Mouse (Mus musculus): ENCODE measurements around the gene Gm37240.

Gm37240 gene

DNA sequence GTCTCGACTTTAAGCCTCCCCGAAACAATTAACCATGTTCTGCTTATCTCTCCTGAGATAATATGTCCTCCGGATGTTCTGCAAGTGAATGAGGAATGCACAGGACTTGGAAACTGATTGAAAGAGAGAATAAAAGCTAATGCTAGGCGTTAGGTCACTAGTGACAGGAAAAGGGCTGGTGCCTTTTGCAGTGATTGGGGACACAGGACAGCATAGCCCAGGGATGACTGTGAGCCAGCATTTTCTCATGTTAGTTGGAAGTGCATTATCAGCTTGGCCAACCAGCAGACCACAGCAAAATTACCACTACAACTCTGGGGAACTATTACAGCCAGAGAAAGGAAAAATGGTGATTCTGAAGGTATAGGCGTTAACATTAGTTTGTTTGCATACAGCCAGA, 1163.3 kb downstream of the Gm37240 start:
- DNase-seq = no peak

DNA sequence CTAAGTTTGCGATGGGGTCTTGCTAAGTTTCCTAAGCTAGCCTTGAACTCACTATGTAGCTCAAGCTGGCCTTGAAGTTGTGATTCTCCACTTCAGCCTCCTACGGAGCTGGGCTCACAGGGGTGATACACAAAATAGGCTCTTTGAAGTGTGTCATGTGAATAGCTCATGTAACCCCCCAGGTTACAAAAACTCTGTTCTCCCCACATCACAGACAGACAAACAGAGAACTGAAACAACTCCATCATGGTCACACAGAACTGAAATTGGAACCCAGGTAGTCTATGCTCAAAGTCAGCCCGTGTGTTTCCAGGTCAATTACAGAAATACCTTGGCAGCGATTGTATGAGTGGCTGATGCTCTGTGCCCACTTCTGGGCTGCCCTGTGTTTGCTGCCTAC, 1164.6 kb downstream of the Gm37240 start:
- no peak for DNase-seq

GRCm38 (mm10) chr3:84715073-84715768, 1172.1 kb downstream of the Gm37240 start:
- peak; percentile 36 for DNase-seq

DNA sequence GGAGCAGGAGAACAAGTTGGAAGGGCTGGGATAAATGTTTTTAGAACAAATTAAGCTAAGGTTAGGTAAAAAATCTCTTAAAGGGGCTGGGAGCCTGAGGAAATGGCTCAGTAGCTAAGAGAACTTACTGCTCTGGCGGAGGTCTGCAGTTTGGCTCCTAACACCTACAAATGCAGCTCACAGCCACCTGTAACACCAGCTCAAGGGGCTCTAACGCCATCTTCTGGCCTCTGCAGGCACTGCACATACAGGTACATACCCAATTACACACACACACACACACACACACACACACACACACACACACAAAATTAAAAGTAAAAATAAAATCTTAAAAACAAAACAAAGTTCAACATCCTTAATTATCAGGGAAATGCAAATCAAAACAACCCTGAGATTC, 1174.4 kb downstream of the Gm37240 start:
- no peak for DNase-seq

GRCm38 (mm10) chr3:84710723-84711122, 1176.6 kb downstream of the Gm37240 start:
- peak; percentile 80 for DNase-seq

DNA sequence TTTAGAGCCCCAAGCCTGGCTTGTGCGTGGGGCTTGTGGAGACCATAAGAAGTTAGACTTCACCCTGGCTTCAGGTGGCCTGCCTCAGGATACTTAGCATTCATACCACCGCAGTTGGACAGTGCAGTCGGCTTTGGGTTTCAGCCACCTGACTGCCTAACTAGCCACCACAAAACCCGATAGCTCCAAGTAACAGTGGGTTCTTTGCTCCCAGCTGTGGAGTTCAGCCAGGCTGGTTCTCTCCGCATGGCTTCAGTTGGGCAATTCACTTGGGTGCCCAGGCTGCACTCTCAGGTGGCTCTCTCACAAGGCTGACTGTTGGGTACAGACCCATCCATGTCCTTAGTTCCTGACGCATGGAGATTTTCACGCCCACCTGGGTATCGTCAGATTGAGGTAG, 1177.4 kb downstream of the Gm37240 start:
- DNase-seq = no peak

DNA sequence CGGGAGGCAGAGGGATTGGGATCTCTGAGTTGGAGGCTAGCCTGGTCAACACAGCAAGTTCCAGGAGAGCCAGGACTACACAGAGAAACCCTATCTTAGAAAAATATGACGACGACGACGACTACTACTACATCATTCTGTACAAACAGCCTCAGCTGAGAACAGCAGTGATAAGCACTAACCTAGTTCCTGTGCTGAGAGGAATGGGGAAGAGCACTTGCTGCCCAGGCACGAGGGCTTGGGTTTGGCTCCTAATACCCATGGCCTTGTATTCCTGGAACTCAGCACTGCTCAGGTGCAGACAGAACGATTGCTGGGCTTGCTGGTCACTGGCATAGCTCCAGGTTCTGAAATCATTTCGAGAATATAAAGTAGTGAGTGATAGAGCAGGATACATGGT, 1178.2 kb downstream of the Gm37240 start:
- DNase-seq = no peak

DNA sequence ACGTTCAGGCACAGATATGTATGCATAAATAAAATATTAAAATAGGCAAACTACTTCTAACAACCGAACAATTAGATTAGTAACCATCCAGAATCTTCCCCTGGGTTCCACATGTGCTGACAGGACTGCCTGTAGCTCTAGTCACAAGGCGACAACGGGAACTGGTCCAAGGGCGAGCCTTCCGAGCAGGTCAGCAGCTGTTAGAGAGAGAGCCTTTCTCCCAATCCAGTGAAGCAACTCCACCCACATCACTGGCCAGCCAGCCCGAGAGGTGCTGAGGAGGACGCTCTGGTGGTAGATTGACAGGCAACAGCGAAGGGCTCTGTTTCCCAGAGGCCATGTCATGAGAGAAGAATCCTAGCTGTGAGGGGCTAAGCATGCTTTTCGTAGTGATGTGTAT, 1178.8 kb downstream of the Gm37240 start:
- DNase-seq = no peak

DNA sequence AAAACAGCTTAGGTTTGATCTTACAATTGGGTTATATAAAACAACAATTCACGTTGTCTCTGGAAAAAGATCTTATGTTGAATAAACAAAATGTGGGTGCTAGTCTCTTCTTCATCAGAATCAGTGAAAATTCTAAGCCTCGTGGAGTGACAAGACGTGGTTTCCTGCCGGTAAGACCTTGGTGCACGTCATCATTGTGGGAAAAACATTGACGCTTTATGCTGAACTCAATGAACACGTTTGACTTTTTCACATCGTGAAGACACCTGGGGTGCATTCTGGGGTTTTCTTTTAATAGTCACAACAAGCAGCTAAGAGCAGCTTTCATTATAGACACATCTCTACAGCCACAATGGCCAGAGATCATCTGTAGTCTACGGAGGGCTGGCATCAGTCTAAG, 1182.1 kb downstream of the Gm37240 start:
- no peak for DNase-seq

DNA sequence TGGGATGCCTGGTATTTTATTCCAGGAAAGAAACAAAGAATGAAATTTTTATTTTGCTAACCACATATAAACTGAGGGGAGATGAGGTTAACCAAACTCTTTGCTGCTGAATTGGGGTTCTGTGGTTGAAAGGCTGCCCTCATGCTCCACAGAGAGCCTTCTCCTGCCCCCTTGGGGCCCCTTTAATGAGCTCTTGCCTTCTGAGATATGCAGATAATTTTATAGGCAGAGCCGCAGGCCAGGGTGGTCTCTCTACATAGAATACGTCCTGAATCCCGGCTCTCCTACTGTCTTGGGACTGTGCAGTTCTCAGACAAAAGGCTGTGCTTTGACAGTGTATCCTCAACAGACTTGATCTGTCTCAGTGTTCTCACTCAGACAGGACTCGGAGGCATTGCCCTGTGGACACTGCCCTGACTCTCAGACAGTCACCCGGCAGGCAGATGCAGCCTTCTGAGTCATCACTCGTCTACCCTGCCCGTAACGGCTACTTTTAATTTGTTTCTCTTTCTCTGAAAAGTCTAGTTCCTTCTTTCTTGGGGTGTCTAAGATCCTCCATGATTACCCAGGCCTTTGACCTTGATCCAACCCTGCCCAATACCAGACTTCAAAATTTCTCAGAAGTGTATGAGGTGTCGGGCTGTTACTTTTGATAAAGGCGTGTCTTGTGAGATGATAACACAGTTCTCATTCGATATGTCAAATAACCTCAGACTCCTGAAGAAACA, 1184.1 kb downstream of the Gm37240 start:
- no peak for DNase-seq

GRCm38 (mm10) chr3:84701964-84702363, 1185.4 kb downstream of the Gm37240 start:
- DNase-seq = no peak

DNA sequence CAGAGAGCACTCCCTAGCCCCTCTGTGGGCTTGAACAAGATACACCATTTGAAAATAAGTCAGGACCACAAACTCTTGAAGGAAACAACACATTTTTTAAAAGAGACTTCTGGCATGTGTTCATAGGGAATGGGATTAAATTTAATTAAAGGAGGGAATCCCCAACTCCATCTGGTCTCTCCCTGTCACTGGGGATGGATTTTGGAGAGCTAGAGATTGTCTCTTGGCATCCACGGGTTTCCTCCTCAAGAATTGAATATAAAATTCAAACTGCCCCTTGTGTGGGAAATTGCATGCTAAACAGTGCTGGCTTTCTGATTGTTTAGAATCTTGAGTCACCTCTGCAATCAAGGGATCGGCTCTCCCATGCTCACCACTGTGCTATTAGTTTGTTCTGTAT, 1185.8 kb downstream of the Gm37240 start:
- DNase-seq = no peak

DNA sequence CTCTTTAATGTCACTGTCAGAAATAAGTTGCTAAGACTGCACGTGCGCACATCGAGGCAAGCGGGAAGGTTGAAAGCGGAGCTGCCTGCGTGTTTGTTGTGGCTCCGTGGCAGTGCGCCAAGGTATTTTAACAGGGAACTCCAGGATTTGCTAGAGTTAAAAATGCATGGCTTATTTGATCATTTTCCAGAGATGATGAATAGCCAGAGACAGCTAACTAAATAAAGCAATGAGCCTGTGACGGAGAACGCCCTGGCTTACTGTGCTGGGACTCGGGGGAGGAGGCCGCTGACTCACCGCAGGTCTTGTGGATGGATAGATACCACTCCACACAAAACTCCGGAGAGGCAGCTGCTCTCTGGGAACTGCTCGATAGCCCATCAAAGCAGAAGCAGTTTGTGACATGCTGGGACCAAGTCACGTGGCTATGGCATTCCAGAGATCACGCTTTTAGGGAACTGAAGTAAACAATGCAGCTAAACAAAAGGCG, 1190.8 kb downstream of the Gm37240 start:
- DNase-seq = no peak

DNA sequence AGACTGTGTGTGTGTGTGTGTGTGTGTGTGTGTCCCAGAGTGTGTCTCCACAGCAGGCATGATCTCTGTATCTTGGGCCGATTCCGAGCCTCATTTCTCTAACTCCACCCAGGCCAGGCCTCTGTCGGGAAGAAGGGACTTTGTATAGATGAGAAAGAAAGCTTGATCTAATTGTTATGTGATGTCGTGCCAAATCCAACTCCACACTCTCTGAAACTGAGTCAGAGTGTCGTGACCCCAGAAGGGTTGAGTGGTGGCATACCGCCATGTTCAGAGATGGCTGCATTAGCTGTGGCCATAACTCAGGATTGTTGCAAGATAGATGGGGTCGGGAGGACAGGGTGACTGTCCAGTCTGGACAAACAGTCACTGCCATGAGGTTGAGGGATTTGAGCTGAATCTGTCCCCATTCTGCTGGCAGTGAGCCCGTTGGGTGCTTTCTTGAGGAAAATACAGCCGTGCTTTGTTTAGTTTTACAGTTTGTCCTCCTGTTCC, 1191.4 kb downstream of the Gm37240 start:
- DNase-seq = no peak

DNA sequence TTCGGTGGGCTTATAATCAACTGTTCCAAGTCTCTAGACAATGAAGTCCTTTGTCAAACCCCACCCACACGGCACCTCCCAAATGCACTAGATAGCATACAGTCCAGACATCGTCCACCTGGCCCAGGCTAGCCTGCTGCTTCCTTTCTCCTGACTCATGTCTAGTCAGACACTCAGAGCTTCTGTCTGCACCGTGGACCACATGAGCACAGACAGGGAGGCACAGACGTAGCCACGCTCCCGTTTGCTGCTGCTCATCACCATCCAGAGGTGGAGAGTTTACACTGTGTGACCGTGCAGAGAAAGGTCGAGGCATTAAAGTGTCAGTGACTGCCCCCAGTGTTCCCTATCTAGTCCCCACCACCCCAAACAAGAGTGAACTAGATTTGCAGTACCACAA, 1191.9 kb downstream of the Gm37240 start:
- no peak for DNase-seq

DNA sequence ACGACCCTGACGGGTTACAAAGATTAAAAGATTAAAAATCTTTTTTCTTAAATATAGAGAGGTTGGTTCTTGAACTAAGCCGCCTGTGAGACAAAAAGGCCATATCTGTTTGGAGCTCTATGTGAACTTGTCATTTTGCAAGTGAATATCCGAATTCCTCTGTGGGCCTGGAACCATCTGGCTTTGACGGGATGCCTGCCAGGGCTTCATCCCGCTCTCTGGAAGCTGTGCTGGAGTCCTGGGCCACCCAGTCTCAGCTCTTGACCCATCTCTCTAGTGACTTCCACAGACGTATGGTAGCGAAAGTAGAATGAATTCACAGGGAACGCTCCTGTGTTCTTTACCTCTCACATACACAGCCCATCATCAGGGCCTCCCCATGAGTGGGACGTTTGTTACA, 1193.4 kb downstream of the Gm37240 start:
- DNase-seq = no peak

DNA sequence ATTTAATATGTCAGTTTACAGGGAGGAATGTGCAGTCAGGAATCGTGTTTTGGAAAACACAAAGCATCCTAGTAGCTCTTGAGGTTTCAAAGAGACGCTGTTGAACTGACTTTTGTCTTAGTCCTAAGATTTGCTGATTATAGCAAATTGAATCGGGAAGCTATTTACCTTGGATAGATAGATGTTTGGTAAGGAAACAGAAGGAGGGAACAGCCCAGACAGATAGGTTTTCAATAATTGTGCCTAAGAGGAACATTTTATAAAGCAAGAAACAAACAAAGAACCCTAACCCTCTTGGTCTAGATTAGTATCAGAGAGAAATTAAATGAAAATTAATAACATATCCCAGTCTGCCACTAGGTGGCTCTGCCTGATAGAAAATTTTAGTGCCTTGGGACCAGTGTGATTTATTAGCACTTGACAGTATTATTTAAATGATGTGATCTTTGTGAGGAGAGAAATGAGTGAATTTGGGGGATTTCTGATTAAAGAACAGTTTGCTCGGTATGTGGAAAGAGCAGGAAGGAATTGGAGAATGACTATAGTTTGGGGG, 1194.6 kb downstream of the Gm37240 start:
- no peak for DNase-seq

DNA sequence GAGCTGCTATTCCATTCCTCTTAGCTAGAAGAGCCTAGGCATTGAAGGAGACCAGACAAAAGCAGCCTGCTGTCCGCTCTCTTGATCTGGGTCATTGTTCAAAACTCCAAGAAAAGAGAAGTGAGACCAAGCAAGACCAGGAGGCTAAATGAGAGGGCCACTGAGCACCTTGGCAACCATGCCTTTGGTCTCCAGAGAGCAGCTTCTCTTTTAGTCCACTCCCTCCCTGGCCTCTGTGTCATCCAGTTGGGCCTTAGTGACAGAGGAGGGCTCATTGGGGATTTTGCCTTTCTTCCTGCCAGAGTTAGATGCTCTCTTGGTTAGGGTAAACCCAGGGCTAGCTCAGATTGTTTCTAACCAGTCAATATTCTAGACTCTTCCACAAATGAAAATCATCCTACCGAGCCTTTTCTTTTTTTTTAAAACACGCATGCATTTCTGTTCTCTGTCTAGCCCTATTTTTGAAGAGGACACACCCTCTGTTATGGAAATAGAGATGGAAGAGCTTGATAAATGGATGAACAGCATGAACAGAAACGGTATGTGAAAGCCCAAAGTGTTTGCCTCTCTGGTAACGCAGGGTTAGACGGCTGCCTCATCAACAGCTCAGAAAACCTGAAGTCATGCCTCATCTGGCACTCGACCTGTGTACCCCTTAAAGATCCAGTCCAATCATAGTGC, 1197.1 kb downstream of the Gm37240 start:
- no peak for DNase-seq

DNA sequence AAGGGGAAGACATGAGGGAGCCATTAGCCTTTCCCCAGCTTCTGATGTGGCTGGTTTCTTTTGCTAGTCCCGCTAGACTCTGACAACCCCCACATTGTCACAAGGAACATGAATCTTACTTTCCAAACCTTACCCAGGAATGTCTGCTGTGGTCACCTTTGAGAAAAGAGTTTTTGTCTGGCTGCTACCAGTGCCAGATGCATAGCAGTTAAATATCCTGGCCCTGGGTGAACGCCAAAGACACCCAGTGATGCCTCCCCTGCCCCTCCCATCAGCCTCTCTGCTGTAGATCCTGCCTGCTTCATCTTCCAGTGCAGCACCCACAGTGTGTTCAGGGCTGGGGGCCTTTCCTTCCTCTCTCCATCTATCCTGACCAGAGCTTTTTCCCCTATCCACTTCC, 1197.7 kb downstream of the Gm37240 start:
- DNase-seq = no peak

DNA sequence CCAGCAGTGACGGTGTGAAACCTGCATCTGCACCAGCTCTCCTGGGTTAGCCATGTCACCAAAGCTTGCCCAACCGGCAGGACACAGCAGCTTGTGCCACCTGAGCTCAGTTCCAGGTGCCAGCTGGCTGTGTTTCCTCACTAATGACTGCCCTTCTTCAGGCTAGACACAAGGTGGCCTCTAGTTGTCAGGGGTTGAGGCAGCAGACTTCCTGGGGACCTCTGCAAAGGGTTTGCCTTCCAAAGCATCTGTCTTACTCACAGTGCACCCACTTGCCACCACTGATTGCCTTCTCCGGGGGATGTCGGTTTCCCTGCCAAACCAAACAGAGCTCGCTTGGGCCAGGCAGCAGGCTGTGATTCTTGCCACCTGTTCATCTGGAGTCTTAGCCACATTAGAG, 1199.1 kb downstream of the Gm37240 start:
- no peak for DNase-seq

GRCm38 (mm10) chr3:84687488-84687846, 1199.9 kb downstream of the Gm37240 start:
- DNase-seq = no peak

DNA sequence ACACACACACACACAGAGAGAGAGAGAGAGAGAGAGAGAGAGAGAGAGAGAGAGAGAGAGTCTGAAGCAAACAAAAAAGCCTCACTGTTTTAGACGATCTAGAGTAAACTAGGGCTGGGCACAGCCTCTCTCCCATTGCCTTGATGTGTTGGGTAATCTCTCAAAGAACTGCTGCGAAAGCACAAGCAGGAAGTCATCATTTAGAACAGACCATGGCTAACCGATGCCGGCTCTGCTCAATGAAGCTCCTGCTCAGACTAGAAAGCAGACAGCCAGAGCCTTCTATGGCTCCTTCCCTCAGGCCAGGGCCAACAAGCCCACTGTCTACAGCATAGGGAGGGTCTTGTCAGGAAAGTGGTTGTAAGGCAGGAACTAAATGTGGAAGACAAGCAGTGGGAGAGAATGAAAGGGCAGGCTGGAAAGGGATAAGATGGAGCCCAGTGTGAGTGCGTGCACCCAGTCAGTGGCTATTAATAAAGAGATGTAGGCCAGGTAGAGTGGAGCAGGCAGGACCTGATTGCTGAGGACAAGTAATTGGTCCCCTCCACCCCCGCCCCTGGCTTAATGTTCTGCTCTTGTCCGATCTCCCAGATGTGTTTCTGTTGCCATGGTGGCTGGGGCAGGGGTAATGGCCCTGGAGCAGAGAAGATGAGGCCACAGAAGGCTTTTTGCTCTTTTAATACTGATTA, 1200.4 kb downstream of the Gm37240 start:
- DNase-seq = no peak

DNA sequence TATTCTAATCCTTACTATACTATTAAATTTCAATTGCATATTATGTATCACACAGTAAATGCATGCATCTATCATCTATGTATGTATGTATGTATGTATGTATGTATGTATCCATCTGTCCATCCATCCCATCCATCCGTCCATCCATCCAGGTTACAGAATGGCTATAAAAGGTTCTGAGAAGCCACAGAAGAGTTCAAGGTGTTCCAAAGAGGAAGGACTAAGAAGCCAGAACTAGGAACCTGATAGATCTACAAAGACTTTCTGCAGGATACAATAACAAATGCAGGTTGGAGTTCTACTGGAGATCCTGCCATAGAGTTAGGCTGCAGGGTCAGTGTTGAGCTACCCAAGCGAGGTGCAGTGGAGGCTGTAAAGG, 1201.0 kb downstream of the Gm37240 start:
- no peak for DNase-seq

All from thymus, postnatal 25 days (tissue).